Mouse (Mus musculus) bone marrow, adult 2 months (tissue): ENCODE measurements around the gene Pgap3.
"Not testable (repeated sequence)": the region's sequence is repeated elsewhere in the genome, so short reads cannot be mapped to it uniquely, and the experiment has no call there.

ENCODE experiments used
- CTCF ChIP-seq: fragments of 200-500 bp; IDR thresholded peaks from 2 replicates; pipeline ENCODE4 v1.5.1; 2011; ENCODE audit warnings: low read length, control low read depth; ENCODE audit not compliant: control insufficient read depth, insufficient read depth
- POLR2A ChIP-seq: fragments of 200-500 bp; IDR thresholded peaks from 2 replicates; pipeline ENCODE4 v1.6.1; 2011; ENCODE audit warnings: low read depth, mild to moderate bottlenecking, control low read depth, low read length, borderline replicate concordance; ENCODE audit not compliant: control insufficient read depth

DNA sequence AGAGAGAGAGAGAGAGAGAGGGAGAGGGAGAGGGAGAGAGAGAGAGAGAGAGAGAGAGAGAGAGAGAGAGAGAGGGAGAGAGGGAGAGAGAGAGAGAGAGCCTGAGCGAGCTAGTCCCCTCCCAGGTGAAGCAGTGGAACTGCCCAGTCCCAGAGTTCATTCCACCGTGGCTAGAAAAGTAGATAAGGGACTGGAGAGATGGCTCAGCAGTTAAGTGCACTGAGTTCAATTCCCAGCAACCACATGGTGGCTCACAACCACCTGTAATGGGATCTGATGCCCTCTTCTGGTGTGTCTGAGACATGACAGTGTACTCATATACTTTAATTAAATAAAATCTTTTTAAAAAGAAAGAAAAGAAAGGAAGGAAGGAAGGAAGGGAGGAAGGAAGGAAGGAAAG is 17.9 kb downstream of the Pgap3 start:
- not testable (repeated sequence) for TF ChIP-seq CTCF, POLR2A
